Mouse (Mus musculus): Measurements from ENCODE around the gene Scn10a.

Scn10a gene

DNA sequence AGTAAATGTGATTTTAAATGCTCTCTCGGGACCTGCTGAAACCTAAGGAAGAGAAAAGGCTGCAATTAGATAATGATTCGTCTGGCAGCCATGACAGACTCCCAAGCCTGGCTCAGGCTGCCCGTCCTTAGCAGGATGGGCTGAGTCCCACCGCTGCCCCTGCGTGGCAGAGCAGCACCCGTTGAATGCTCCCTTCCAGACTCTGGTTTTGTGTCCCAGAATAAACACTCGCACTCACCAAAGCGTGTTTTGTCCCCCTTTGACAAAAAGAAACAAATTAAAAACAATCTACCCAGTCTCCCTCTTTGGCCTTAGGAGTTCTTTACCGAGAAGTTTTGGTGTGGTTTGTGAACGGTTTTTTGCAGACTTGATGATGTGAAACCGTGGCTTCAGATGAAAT lies at the start of gene Scn10a:
Gene Scn10a, minus strand, starts transcription at position 101 of the 400 bp plus-strand sequence.
- no peak for DNase-seq

DNA sequence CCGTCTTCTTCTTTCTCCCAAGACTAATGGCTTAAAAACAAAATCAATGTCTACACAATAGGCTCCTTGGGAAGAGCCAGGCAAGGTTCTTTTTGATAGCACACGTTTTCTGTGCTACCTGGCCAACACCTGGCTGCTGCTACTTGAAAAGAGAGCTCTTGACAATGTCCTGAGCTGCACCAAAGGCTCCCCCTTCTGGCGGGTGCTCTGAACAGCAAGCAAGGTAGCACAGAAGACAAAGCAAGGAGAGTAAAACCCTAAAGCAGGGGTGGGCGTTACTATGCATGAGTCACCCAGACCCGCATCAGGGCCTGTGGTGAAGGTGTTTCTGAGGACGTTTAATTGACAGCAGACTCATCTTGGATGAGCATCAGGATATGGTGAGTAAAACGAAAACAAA lies 49.5 kb upstream of the Scn10a start:
- DNase-seq, result peak; percentile 7 to 66

DNA sequence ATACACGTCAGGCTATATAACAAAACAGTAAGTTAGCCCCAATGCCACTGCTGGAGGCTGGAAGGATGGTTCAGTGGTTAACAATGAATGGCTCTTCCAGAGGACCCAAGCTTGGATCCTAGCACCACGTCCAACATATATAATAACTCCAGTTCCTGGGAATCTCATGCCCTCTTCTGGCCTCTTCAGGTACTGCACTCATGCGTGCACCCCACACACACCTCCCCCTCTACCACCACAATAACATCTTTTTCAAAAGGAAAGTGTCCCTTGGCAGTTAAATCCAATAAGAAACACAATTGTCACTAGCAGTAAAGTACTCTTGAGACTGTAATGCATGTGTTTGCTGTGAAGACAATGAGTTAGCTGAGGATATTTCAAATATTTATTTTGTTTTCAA lies 41.1 kb upstream of the Scn10a start:
- no peak for DNase-seq

DNA sequence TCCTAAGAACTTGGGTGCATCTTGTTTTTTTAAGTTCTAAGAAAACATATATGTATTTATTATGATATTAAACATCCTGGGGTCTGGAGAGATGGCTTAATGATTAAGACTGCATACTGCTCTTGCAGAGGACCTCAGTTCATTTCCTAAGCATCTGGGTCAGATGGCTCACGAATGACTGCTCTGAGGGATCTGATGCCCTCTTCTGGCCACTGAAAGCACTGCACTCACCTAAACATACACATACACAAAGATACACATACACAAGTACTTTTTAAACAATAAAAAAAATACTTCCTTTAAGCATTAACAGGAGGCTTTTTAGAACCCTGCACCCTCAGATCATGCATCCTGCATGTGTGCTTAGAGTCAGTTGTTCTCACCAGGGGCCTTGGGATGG lies 40.3 kb upstream of the Scn10a start:
- DNase-seq, result no peak

DNA sequence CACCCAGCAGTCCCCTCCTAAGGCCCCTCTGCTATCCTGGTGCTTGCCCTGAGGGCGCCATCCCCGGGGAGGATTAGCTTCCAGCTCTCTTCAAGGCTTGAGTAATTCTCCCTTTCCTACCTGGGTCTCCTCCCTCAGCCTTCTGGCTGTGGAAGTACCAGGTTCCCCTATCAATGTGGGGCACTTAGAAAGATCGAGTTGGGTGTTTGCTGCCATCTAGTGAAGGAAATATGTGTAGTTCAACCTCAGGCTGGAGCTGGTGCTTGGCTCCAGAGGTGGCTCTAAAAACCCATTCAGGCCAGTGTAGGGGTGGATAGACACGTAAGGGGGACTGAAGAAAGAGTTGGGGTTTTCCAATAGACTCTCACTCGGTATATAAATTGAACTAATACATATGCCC lies 32.4 kb upstream of the Scn10a start:
- DNase-seq, result peak; percentile 8 to 14

DNA sequence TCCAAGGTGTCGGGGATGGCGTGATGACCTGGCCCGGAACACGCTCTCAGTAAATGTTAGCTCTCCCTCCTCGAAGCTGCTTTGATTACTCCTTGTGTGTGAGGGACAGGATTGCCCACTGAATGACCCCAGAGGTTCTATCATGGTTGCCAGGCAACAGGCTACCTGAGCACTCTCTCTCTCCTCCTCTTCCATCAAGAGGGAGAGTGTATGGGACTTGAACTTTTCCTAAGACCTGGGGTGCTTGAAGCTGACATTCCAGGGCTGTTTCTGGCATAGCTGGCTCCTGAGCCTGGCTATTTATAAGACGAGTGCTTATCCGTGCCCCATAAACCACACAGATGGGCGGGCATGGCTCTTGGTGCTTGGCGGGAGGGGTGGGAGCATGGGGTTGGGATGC lies 30.0 kb upstream of the Scn10a start:
- DNase-seq, result no peak

DNA sequence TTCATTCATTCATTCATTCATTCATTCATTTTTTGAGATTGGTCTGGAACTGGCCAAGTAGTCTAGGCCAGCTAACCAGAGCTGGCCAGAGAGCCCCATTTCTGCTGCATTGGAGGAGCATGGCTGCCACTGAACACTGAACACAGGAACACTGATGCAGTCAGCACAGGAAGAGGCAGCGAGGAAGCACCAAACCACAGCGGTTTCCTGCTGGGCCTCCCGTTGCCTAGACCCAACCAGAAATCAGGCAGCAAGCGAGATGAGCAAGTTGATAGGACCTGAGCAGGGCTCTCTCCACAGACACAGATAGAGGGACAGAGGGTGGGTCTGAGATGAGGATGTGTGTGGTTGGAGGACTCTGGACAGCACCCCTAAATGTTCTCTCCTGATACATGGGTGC lies 24.8 kb upstream of the Scn10a start:
- no peak for DNase-seq

DNA sequence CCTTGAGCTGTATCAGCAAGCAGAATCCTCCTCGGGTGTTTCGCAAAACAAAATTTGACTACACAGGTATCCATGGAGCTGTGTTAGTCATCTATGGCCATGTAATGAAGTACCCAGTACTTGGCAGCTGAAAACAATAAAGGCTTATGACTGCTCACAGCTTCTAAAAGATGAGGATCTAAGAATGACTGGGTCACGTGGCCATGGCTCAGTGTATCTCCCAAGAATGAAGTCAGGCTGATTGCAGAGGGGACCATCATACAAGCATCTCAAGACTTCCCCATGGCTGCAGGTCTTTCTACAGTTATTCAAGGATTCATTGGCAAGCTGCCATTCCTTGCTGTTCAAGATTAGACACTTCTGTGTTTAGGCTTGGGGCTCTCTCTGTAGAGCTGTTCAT lies 24.2 kb upstream of the Scn10a start:
- no peak for DNase-seq

DNA sequence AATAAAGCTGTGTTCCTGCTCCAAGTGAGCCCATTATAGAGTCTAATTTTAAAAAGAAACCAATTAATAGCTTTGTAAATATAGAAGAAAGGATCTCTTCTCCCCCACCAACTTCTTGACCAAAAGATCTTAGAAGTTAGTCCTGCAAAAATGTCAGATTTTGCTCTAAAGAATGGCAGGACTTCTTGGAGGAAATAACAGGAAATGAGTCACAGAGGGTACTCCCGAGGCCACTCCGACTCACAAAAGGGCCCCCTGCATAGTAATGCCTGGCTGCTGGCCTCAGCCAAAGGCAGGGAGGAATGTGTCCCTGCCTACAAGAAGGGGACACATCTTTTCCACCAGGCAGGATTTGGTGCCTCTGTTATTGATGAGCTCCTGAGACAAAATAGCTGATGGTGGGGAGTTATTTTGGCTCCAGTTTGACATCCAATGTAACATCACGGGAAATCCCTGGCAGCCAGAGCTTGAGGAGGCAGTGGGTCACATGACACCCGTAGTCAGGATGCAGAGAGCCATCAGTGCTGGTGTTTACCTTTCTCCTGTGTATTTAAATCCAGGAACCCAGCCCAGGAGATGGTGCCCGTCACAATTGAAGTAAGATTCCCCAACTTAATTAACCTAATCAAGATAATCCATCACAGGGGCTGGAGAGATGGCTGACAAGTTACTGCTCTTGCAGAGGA lies 22.1 kb upstream of the Scn10a start:
- DNase-seq, result no peak

DNA sequence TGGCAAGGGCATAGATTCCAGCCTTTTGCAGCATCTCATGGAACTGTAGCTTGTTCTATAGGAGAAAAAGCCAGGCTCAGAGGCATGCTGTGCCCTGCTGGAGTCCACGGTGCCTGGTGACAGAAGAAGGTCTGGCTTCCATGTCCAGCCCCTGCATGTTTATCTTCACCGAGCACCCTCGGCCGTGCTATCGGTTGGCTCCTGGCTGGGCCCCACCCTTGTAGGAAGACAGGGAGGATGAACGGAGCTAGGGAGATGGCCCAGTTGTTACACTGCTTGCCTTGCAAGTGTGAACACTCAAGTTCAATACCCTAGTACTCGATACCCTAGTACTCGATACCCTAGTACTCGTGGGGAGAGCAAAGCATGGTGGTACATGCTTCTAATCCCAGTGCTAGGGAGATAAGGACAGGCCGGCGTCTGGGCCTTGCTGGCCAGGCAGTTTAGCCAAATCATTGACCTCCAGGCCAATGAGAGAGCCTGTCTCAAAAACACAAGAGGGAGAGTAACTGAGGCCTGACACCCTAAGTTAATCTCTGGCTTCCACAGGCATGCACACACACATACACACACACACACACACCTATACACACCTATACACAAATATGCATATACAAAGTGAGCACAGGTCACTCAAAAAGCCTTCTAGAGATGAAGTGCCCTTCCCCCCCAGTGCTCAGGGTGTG lies 9.4 kb upstream of the Scn10a start:
- DNase-seq, result no peak

DNA sequence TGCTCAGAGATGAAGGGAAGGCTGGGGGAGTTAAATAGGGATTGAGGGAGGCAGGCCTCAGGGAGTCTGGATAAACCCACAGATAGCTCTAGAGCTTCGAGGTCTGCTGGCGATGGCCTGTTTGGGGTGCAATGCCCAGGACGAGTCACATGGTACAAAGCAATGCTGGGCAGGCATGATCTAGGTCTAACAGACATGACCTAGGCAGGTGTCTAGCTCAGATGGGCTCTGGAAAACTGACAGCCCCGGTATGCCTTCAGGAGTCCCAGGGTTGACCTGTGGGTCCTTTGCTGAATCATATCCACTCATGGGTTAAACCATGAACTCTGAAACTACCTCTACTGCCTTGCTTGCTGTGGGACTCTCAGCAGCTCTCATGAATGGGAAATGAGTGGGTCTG lies 7.9 kb upstream of the Scn10a start:
- no peak for DNase-seq

DNA sequence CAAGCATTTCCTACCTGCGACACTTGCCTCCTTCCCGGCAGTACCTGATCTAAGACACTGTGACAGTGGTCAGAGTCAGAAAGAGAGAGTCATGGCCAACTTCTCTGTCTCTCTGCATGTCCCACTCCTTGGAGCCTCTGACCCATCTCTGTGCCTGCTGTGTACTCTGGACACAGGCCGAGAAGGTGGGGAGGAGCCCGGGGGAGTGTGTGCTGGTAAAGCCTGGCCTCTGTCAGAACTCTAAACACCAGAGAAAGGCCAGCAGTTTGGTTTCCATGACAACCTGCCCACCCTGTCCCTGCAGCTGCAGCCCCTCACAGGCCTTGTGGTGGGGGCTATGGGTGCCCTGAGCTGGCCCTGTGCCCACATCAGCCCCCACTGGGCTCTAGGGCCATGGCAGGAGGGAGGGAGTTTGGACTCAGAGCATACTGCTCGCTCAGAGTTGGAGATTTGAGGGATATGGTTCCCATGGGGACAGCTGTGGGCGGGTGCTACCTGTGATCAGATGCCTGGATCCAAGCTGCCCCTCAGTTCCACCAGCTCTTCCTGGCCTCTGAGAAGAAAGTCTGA lies 6.3 kb upstream of the Scn10a start:
- DNase-seq, result no peak

DNA sequence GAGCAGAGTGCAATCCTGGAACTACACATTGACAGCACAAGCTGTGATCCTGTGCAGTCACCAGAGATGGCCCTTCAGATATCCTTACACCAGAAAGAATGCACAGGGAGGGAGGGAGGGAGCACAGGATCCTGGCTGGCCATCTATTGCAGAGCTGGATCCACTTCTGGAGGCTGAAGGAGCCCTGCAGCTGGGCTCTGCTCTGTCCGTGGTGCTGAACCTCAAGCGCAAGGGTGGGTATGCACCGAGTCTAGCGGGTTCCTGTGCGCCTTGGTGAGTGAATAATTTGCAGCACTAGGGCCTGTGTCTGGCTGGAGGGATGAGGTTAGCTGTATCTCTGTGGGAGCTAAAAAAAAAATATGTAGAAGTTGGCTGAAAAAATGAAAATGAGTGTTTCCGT lies 12.4 kb downstream of the Scn10a start:
- peak; percentile 59 to 85 for DNase-seq

DNA sequence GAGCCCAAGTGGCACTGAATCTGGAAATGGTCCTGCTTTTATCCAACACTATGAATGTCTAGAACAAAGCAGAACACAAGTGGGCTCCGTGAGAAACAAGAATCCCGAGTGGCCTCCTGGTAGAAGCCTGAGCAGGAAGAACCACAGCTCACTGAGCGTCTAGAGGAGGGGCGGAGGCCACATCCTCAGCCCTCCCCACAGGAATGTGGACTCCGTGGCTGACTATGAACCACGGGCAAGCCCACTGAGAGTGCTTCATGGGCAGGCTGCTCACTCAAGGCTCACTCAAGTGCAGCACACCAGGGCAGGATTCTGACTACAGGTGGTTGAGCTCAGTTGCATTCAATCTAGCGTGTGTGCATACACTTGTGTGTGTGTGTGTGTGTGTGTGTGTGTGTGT lies 27.6 kb downstream of the Scn10a start:
- DNase-seq, result no peak

DNA sequence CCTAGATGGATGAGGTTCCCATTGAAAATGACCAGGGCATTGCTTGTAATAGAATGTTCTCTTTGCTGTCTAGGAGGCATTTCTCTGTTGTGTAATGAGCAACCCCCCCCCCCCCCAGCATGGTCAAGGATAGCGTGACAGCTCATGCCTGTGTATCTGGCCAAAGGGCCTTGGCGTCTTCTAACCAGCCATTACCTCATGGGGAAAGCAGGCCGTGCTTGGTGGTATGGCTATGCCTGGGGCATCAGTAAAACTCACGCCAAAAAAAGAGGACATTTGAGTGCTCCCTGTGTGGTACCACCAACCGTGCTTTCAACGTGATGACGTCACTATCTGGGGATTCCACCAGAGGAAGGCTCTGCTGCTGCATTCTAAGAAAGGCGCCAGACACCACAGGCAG lies 28.1 kb downstream of the Scn10a start:
- DNase-seq, result no peak

DNA sequence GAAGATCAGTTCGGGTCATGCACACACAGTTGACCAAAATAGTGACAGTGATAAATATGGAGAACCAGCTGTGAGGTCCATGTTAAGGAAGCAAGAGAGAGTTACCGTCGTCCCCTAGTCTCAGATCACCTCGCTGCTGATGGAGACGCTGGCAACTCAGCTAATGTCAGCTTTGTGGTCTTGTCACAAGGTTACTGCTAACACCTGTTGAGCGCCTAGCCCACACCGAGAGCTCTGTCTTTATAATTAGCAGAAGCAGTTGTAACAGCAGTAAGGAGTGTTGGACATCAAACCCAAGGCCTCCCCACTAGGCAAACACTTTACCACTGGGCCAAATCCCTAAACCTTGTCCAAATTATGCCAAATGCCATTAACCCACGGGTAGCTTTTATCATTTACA lies 31.2 kb downstream of the Scn10a start:
- no peak for DNase-seq

DNA sequence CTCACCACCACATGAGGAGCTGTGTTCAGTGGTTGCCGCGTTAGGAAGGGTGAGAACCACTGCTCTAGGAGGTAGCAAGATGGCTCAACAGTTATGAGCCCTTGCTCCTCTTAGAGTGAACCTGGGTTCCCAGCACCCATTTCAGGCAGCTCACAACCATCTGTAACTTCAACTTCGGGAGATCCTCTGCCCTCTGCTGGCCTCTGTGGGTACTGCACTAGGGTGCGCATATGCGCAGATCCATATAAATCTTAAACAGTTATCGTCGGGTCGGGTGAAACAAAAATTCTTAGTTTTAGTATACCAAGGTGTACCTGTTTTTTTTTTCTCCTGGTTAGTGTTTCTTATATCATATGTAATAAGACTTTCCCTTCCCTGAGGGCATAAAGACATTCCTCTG lies 32.9 kb downstream of the Scn10a start:
- peak in 1 of 2 experiments; percentile 6 for DNase-seq

DNA sequence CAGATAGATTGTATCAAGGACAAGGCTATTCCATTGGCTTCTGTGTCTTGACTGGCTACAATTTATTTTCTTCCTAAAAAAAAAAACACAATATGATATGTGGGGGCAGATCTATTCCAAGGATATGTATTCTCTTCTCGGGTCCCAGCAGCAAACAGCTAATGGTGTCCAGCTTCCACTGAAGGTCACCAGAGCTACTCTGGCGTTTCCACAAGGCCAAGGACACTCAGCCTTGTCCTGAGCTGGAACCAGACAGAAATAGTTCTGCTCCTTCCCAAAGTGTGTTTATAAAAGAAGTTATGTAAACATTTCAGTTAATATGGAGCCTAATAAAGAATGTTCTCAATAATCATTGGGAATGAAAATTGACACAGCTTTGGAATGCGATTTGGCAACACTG lies 38.2 kb downstream of the Scn10a start:
- DNase-seq, result no peak

DNA sequence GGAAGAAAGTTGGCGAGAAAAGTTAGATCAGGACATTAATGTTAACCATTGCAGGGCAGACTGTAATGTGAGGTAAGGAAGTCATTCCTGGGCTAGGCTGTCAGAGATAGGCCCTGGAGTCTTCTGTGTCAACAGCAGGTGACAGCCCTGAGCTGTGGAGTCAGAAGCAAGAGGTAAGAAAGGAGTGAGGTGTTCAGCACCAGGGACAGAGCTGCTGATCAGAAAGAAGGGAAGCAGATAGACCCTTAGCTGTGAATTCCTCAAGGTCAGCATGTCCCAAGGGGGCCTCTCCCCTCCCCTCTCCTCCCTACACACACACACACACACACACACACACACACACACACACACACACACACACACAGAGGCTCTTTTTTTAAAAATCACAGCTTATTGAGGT lies 55.0 kb downstream of the Scn10a start:
- peak in 1 of 2 experiments; percentile 3 for DNase-seq

DNA sequence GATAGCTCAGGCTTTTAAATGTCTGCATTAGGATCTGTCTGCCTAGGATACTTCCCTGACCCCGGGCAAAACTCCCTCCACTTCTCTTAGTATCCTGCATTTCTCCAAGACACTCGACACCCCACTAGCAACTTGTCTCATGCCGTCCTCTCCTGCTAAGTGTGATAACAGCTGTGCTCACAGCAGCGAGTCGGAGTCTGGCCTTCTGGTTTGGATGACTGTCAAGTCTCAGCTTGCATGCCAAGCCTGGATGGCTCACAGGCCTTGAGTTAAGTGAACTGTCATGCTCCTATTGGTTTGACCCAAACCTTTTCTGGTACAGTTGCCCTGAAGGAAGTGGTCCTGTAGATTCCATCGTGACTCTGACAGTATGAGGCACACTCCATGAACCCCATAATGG lies 63.0 kb downstream of the Scn10a start:
- DNase-seq, result no peak

DNA sequence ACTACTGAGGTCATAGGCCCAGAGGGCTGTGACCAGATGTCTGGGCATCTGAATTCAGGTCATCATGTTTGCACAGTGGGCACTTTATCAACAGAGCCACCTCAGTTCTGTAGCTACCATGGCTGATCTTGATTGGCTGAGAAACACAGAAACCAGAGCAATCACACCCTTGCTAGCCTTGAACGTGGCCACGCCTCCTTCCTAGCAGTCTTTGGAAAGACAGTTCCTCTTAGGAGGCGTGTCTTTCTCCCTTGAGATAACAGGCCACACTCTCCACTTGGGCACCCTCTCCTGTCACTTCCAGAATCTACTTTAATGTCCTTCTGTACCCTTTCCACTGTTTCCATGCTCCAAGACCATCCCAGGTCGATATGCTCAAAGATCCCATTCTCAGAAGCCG lies 65.4 kb downstream of the Scn10a start:
- no peak for DNase-seq

DNA sequence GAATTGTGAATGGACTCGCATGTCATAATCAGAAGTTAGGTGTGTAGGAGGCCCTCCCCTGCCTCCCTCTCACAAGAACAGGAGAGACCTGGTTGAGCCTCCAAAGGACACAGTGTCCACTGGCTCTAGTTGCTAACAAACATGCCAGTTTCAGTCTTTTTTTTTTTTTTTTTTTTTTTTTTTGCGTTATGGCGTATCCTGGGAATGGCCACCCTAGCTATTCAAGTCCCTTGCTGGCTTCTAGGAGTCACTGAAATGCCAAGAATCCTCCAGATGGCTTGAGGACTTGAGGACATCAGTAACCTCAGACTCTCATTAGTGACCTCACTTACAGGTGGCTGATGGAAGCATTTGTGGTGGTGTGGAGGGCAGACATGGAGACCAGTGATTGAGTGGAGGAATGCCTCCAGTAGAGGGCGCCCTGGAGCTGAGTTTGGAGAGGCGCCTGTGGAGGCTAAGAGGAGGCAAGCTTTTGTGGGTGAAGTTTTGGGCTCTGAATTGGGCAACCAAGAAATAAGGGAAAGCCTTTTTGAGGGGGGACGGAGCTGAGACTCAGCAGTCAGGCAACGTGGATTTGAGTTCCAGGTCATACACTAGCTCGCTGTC lies 72.1 kb downstream of the Scn10a start:
- DNase-seq, result peak; percentile 37 to 83

DNA sequence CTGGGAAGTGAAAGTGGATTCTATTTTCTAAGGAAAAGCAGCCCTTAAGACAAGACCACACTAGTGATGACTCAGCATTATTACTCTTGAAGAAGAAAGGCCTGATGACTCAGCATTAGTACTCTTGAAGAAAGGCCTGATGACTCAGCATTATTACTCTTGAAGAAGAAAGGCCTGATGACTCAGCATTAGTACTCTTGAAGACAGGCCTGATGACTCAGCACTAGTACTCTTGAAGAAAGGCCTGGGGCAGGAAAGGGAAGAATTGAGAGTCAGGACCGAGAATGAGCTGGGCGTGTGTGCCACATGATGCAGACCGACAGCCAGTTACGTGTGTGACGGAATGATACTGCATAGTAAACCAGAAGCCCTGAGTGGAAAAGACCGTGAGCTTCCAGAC lies 77.1 kb downstream of the Scn10a start:
- no peak for DNase-seq

DNA sequence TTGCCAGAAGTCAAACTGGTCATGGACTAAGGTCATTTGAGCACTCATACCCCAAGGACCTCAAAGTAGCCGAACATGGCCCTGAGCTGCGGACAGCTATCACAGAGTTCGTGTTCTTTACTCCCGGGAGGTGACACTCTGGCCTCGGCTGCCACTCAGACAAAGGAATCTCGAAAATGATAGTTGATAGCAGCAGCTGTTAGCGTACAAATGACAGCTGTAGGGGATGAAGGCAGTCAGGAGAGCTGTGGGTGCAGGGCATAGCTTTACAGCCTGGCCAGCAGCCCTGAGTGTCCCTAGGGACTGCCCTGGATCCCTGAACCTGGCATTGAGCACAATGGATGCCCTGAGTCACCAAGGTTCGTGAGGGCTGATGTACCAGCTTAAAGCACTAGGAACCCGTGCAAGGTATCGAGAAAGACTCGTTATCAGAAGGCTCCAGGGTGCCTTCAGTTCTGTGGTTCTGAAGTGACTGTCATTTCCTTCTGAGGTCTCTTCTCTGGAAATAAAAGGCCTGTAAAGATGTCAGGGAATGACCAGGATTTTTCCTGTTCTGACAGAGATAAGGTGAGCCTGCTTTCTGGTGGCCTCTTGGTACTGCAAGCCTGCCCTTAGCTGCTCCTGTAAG lies 84.8 kb downstream of the Scn10a start:
- DNase-seq, result no peak
